Comparison of ENCODE assay signal across 18 mouse cellular contexts in genomic region chr11:86939503-86939902, GRCm38 (mm10).
"Had no signal": no experiment of that assay in that cellular context is flagged by ENCODE, and none has a peak within 500 bp of the region (broad histone marks: within the 10 kb centered on the region; RNA-seq: fewer than 3 reads in every experiment).

No protein-coding gene starts in this region.

- ATAC-seq: midbrain, embryonic 16.5 days had no signal

- H3K36me3 ChIP-seq: neural tube, embryonic 15.5 days had no signal

- H3K9ac ChIP-seq: lung, embryonic 14.5 days; midbrain, embryonic 12.5 days; neural tube, embryonic 13.5 days; neural tube, embryonic 15.5 days had no signal

- H3K4me2 ChIP-seq: lung, embryonic 14.5 days; midbrain, embryonic 12.5 days; neural tube, embryonic 13.5 days; neural tube, embryonic 15.5 days had no signal

- H3K4me1 ChIP-seq: midbrain, embryonic 10.5 days; midbrain, embryonic 12.5 days; neural tube, embryonic 13.5 days; neural tube, embryonic 15.5 days had no signal

- H3K4me3 ChIP-seq: midbrain, embryonic 10.5 days; midbrain, embryonic 12.5 days; myocyte; neural tube, embryonic 13.5 days; neural tube, embryonic 15.5 days had no signal

- H3K27me3 ChIP-seq: midbrain, embryonic 12.5 days; neural tube, embryonic 13.5 days; neural tube, embryonic 15.5 days had no signal

- H3K27ac ChIP-seq: midbrain, embryonic 10.5 days; midbrain, embryonic 12.5 days; neural tube, embryonic 13.5 days; neural tube, embryonic 15.5 days had no signal

- DNase-seq: lung, adult 18-20 months; lung, embryonic 14.5 days; lung, postnatal 10 days; lung, postnatal 4 days; midbrain, embryonic 14.5 days; retina, postnatal 1 day; right cerebral cortex, postnatal 14 days; right cerebral cortex, postnatal 4 days; spleen, adult 18-20 months; thymus, adult 18-20 months; thymus, postnatal 14 days; thymus, postnatal 36 days had no signal

- H3K9me3 ChIP-seq: midbrain, embryonic 10.5 days; midbrain, embryonic 12.5 days; neural tube, embryonic 13.5 days; neural tube, embryonic 15.5 days had no signal
